ENCODE assay signal across 21 mouse cellular contexts in genomic region chr6:106263396-106263795, GRCm38 (mm10).
DNase-seq lines count a peak whose midpoint lies in the region; ATAC-seq and TF ChIP-seq lines count a peak whose summit lies in the region.
"Had no signal": no experiment of that assay in that cellular context is flagged by ENCODE, and none has a peak within 500 bp of the region (broad histone marks: within the 10 kb centered on the region; RNA-seq: fewer than 3 reads in every experiment).

No protein-coding gene starts in this region.

- no peak for TF ChIP-seq POLR2A in cerebellum, adult 2 months (IDR thresholded peaks at IDR 0.05; ENCODE audit: borderline replicate concordance, insufficient read depth, low read length)

- no peaks in the 10 kb centered on the region for H3K9me3 ChIP-seq in hindbrain, postnatal 0 days (ENCODE audit: low read length)
- no peaks in the 10 kb centered on the region for H3K9me3 ChIP-seq in hindbrain, embryonic 11.5 days (ENCODE audit: control insufficient read depth, low read length)
- H3K9me3 ChIP-seq in lung, embryonic 14.5 days (ENCODE audit: low read depth, low read length): no peaks in the 10 kb centered on the region
- H3K9me3 ChIP-seq: embryonic facial prominence, embryonic 13.5 days; forebrain, embryonic 12.5 days had no signal

- 74% methylated on average over 3 of the region's 3 CpGs for WGBS in hindbrain, postnatal 0 days
- WGBS in hindbrain, embryonic 11.5 days: 97% methylated on average over 3 of the region's 3 CpGs
- 79% methylated on average over 3 of the region's 3 CpGs for WGBS in lung, embryonic 14.5 days
- WGBS in cerebellum, adult 2 months: 41% methylated on average over 3 of the region's 3 CpGs

- ATAC-seq in hindbrain, postnatal 0 days: no peak
- no peak for ATAC-seq in hindbrain, embryonic 11.5 days (ENCODE audit: low FRiP score)
- ATAC-seq in lung, embryonic 14.5 days (ENCODE audit: insufficient read depth): no peak
- ATAC-seq: hindbrain, embryonic 16.5 days; intestine, embryonic 16.5 days; Patski had no signal

- H3K4me3 ChIP-seq in hindbrain, postnatal 0 days (ENCODE audit: low read length): no peak overlapping the region
- H3K4me3 ChIP-seq in hindbrain, embryonic 11.5 days (ENCODE audit: low read depth, low read length): no peak overlapping the region
- H3K4me3 ChIP-seq in lung, embryonic 14.5 days (ENCODE audit: low read depth, low read length): no peak overlapping the region
- no peak overlapping the region for H3K4me3 ChIP-seq in cerebellum, adult 2 months (replicated peaks; ENCODE audit: insufficient read depth, low read depth, low read length)
- H3K4me3 ChIP-seq: embryonic facial prominence, embryonic 13.5 days; erythroblast, embryonic 14.5 days; forebrain, embryonic 12.5 days; left cerebral cortex, adult 2 months had no signal

- H3K4me2 ChIP-seq in hindbrain, postnatal 0 days (ENCODE audit: low read depth, low read length): no peak overlapping the region
- H3K4me2 ChIP-seq in hindbrain, embryonic 11.5 days (replicated peaks; ENCODE audit: low read depth, low read length): no peak overlapping the region
- no peak overlapping the region for H3K4me2 ChIP-seq in lung, embryonic 14.5 days
- H3K4me2 ChIP-seq: embryonic facial prominence, embryonic 13.5 days; forebrain, embryonic 12.5 days; midbrain, embryonic 11.5 days had no signal

- TF ChIP-seq CTCF in hindbrain, postnatal 0 days (IDR thresholded peaks at IDR 0.05; ENCODE audit: low read depth): no peak
- no peak for TF ChIP-seq CTCF in lung, embryonic 14.5 days (IDR thresholded peaks at IDR 0.05; ENCODE audit: low read depth)
- no peak for TF ChIP-seq CTCF in cerebellum, adult 2 months (IDR thresholded peaks at IDR 0.05; ENCODE audit: borderline replicate concordance, insufficient read depth, low read depth, low read length)

- H3K27me3 ChIP-seq in hindbrain, postnatal 0 days (ENCODE audit: insufficient read depth, low read length): no peaks in the 10 kb centered on the region
- no peaks in the 10 kb centered on the region for H3K27me3 ChIP-seq in hindbrain, embryonic 11.5 days (ENCODE audit: control insufficient read depth, insufficient read depth, low read length)
- H3K27me3 ChIP-seq in lung, embryonic 14.5 days (ENCODE audit: insufficient read depth, low read length): no peaks in the 10 kb centered on the region
- no peaks in the 10 kb centered on the region for H3K27me3 ChIP-seq in cerebellum, adult 2 months (ENCODE audit: control insufficient read depth, insufficient read depth, low read length)
- H3K27me3 ChIP-seq: embryonic facial prominence, embryonic 13.5 days; forebrain, embryonic 12.5 days; Patski had no signal

- no peak overlapping the region for H3K9ac ChIP-seq in hindbrain, postnatal 0 days (replicated peaks; ENCODE audit: low read length)
- H3K9ac ChIP-seq in hindbrain, embryonic 11.5 days (ENCODE audit: low read depth, low read length): no peak overlapping the region
- no peak overlapping the region for H3K9ac ChIP-seq in lung, embryonic 14.5 days
- H3K9ac ChIP-seq: embryonic facial prominence, embryonic 13.5 days; forebrain, embryonic 12.5 days had no signal

- DNase-seq in hindbrain, postnatal 0 days (ENCODE audit: low spot score): peak; percentile 36
- DNase-seq in hindbrain, embryonic 11.5 days (ENCODE audit: low spot score): no peak
- DNase-seq in lung, embryonic 14.5 days: peak; percentile 19
- no peak for DNase-seq in lung, postnatal 36 days
- DNase-seq in cerebellum, adult 2 months: peak; percentile 47 to 79
- DNase-seq in cerebellum, postnatal 25 days: peak; percentile 56 to 69
- DNase-seq in embryo, embryonic 10.5 days (ENCODE audit: low spot score): no peak
- no peak for DNase-seq in thymus, postnatal 36 days
- DNase-seq: gastrocnemius, postnatal 36 days; kidney, postnatal 10 days; lung, postnatal 10 days; thymus, adult 18-20 months; thymus, postnatal 4 days had no signal

- H3K27ac ChIP-seq in hindbrain, postnatal 0 days: no peak overlapping the region
- no peak overlapping the region for H3K27ac ChIP-seq in hindbrain, embryonic 11.5 days (ENCODE audit: low read depth, low read length)
- no peak overlapping the region for H3K27ac ChIP-seq in lung, embryonic 14.5 days (ENCODE audit: low read depth)
- no peak overlapping the region; the same call in 1 of the 2 replicates for H3K27ac ChIP-seq in cerebellum, adult 2 months (ENCODE audit: insufficient read depth, low read length)
- H3K27ac ChIP-seq: embryonic facial prominence, embryonic 13.5 days; forebrain, embryonic 12.5 days; left cerebral cortex, adult 2 months had no signal

- no peaks in the 10 kb centered on the region for H3K36me3 ChIP-seq in hindbrain, postnatal 0 days (ENCODE audit: insufficient read depth, low read length)
- no peaks in the 10 kb centered on the region for H3K36me3 ChIP-seq in hindbrain, embryonic 11.5 days (ENCODE audit: control insufficient read depth, insufficient read depth, low read length)
- H3K36me3 ChIP-seq in lung, embryonic 14.5 days (ENCODE audit: insufficient read depth): no peaks in the 10 kb centered on the region
- H3K36me3 ChIP-seq: embryonic facial prominence, embryonic 13.5 days; forebrain, embryonic 12.5 days had no signal

- H3K4me1 ChIP-seq in hindbrain, postnatal 0 days (ENCODE audit: insufficient read depth, low read length): no peaks in the 10 kb centered on the region
- no peaks in the 10 kb centered on the region for H3K4me1 ChIP-seq in hindbrain, embryonic 11.5 days (replicated peaks; ENCODE audit: control insufficient read depth, insufficient read depth, low read length)
- no peaks in the 10 kb centered on the region for H3K4me1 ChIP-seq in lung, embryonic 14.5 days (ENCODE audit: insufficient read depth)
- H3K4me1 ChIP-seq in cerebellum, adult 2 months (ENCODE audit: control insufficient read depth, insufficient read depth, low read length): peaks cover 9% of the 10 kb centered on the region; the same call in 1 of the 2 replicates
- H3K4me1 ChIP-seq: embryonic facial prominence, embryonic 13.5 days; forebrain, embryonic 12.5 days had no signal

Comparison
In these comparisons a context has a peak if more than half of its experiments do, and no peak if none do; other contexts are left out.
1. DNase-seq: peak in hindbrain, postnatal 0 days (single experiment), lung, embryonic 14.5 days (single experiment), cerebellum, adult 2 months (2 of 2) and cerebellum, postnatal 25 days (2 of 2); none in hindbrain, embryonic 11.5 days (single experiment), lung, postnatal 36 days (single experiment), embryo, embryonic 10.5 days (single experiment) and thymus, postnatal 36 days (0 of 2).